Mouse (Mus musculus): ENCODE results near the gene Wfdc1. TPM values are rescaled to one million over a fixed set of nuclear protein-coding genes. Genes with fewer than 3 reads are reported as not detected.

Wfdc1 gene
- total RNA-seq, 2 experiments from 2014 or later: not detected

DNA sequence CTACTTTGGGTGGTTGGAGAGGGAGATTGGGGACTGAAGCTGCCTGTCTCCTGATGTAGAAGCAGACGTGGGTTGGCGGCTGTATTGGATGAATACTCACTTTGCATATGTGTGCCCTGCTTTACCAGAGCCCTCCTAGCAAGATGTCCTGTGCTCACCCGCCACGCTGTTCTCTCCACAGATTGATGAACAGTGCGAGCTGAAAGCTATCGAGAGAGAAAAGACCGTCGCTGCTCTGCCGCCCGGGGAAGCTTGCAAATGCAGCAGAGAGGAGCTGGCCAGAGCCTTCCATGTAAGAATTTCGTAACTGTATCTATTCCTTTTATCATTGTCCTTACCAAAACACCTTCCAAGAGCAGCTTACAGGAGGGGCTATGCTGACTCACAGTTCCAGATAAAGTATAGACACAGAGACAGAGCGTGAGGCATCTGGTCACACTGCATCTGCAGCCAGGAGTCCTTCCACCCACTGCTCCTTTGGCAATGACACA, 52.9 kb downstream of the Wfdc1 start:
- ATAC-seq (replicated peaks; ENCODE audit: low FRiP score, low TSS enrichment, poor library complexity, severe bottlenecking): no peak; the same call in 1 of the 2 replicates

DNA sequence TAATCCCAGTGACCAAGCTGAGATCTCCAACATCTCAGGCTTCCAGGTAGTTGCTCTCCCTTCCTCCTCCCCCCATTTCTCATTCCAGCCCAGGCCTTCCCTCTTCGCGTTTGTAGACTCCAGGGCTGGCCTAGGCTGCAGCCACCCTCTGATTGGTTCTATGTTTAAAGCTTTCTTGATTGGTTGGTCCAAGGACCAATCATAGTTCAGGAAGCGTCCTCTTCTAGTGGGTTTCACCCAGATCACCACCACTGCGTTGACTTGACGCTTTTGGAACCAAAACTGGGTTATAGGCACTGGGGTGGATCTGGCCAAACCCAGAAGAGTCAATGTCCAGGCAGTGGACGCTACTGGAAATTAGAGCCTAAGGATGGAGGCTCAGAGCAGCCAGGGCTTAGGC, 56.2 kb downstream of the Wfdc1 start:
- ATAC-seq (replicated peaks; ENCODE audit: low FRiP score, low TSS enrichment, poor library complexity, severe bottlenecking): no peak

DNA sequence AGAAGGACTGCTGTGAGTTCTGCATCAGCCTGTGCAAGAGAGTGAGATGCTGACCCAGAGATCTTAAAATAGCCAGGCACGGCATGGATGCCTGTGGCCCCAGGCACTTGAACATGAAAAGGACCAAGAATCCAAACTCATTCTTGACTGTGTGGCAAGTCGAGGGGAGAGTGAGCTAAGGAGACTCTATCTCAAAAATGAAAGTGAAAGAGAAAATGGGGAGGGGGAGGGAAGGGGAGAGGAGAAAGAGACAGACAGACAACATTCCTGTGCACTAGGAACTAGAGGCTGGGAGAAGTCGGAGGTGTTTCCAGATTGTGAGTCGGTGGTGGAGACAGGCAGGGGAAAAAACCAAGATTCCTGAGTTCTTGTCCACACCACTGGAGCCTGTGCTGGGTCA, 57.5 kb downstream of the Wfdc1 start:
- ATAC-seq (replicated peaks; ENCODE audit: low FRiP score, low TSS enrichment, poor library complexity, severe bottlenecking): no peak

DNA sequence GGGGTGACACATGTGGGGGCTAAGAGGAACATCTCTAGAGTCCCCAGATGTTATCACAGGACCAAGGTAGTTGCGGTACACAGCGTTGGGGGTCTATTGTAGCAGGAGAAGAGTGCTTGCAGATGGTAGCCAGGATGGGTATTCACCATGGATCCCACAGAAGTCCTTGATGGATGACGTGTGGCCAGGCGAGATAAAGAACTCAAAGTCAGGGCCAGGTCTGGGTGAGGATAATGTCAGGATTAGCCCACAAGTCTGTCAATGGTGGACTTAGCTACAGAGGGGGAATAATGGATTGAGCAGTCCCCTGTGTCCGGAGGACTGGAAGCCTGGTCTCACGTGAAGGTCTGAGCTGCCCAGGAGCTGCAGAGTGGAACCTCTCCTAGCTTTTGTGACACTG, 58.4 kb downstream of the Wfdc1 start:
- no peak for ATAC-seq (replicated peaks; ENCODE audit: low FRiP score, low TSS enrichment, poor library complexity, severe bottlenecking)

DNA sequence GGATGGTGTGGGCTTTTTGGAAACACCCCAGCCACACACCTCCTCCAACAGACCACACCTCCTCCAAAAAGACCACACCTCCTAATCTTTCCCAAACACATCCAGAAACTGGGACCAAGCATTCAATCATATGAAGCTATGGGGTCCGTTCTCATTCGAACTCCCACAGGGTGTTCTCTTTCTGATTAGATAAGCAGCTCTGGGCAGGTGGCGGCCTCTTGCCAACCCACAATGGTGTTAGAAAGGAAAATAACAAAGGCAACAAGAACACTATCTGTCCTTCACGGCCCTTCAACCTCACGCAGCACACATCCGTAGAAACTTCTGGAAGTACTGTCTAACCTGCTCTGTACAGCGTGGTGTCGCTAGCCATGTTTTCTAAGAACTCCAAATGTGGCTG, 60.9 kb downstream of the Wfdc1 start:
- ATAC-seq (replicated peaks; ENCODE audit: low FRiP score, low TSS enrichment, poor library complexity, severe bottlenecking): peak; percentile 89

DNA sequence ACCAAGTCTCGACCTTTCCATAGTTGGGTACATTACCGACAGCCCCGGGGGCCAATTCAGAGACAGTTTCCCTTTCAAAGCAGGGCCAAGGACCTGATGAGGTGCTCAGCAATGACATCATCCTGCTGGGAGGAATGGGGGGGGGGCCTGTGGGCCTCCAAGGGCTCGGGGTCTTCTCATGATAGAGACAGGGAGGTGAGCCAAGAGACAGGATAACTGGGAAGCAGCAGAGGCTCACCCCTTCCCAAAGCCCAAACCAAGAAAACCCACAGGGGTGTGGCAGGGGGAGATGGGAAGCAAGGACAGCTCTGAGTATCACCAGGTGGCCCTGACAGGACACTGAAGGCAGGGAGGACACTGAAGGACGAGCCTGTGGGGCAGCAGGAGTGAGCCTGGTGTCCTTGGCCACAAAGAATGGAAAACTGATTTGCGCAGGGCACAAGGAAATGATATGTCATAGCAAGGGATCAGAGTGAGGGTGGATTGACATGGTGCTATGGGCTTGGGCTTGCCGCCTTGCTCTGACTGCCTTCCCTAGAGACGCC, 62.3 kb downstream of the Wfdc1 start:
- no peak for ATAC-seq (replicated peaks; ENCODE audit: low FRiP score, low TSS enrichment, poor library complexity, severe bottlenecking)

DNA sequence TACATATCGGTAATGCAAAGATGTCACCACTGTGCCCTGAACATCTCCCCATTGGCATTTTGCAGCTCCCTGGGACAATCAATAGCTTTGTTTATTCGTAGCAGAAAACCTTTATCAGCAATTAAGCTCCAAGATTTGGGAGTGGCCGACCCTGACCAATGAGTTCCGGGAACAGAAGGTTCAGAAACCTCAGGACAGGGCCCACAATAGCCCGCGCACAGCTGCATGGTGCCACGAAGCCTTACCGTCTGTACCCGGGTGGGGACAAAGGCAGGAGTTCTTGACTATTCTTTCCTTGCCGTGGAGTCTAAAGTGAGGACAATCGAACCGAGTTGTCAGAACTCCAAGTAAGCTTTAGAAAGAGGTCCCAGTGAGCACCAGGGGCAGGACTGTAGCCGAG, 65.9 kb downstream of the Wfdc1 start:
- ATAC-seq (replicated peaks; ENCODE audit: low FRiP score, low TSS enrichment, poor library complexity, severe bottlenecking): no peak

DNA sequence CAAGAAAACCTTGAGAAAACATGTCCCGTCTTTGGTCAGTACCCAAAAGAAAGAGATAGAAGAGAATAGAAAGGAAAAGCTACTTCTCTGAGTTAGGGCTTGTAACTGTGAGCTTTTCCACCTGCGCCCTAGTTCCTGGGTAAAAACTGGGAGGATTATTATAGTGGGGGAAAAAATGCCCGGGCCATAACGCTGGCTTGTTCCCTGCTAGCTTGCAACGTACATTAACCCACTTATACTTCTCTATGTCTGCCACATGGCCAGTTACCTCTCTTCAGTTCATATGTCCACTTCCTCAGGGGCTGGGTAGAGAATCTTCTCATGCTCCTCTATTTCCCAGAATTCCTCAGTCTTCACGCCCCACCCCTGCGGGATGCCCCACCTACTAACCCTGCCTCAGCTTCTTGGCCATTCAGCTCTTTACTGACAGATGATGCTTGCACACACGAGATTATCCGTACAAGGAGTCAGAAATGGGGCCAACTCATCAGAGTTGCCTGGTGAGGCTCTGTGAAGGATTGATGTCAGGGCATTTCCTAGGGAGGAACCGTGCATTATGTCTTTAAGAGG, 70.3 kb downstream of the Wfdc1 start:
- ATAC-seq (replicated peaks; ENCODE audit: low FRiP score, low TSS enrichment, poor library complexity, severe bottlenecking): no peak

DNA sequence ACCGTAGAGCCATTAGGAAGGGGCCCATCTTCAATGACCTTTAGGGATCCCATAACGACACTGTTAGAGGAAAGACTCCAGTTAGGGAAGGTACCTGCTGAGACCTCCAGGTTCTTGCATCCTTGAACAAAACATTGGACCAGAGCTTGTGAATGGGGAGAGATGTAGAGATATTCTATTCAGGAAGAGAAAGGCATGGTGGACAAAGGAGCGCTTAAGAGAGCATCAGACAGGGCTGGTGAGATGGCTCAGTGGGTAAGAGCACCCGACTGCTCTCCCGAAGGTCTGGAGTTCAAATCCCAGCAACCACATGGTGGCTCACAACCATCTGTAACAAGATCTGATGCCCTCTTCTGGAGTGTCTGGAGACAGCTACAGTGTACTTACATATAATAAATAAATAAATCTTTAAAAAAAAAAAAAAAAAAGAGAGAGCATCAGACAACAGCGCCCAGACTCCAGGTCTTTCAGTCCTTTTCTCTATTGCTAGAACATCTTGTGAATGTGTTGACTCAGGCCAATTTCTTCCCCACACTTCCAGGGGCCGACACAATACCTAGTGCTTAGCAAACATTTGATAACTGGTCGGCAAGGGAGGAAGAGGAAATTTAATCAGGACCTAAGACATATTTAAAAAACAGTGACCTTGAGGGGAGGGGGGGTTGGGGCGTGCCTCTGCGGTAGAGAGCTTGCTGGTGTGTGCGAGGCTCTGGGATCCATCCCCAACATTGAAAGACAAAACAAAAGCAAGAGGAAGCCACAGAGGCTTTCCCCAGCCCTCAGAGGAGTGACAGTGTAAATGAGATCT, 71.1 kb downstream of the Wfdc1 start:
- no peak for ATAC-seq (replicated peaks; ENCODE audit: low FRiP score, low TSS enrichment, poor library complexity, severe bottlenecking)

Other genes with a start within 250 kb of the Wfdc1 start
- 0.15 TPM in 1 of 2 replicates, not detected in the other for gene Osgin1, start 232.2 kb upstream of the Wfdc1 start, total RNA-seq (2014; fragmentation: Nextera tagmentation)
- gene Osgin1, start 232.2 kb upstream of the Wfdc1 start, total RNA-seq (2017): not detected in 2 replicates
- gene Necab2, start 219.6 kb upstream of the Wfdc1 start, total RNA-seq (2014; fragmentation: Nextera tagmentation): not detected in 2 replicates
- gene Necab2, start 219.6 kb upstream of the Wfdc1 start, total RNA-seq (2017): not detected in 2 replicates
- not detected in 2 replicates for gene Slc38a8, start 164.7 kb upstream of the Wfdc1 start, total RNA-seq (2014; fragmentation: Nextera tagmentation)
- 0.38 TPM in 1 of 2 replicates, not detected in the other for gene Slc38a8, start 164.7 kb upstream of the Wfdc1 start, total RNA-seq (2017)
- 58.2 and 97.1 TPM in 2 replicates for gene Mbtps1, start 107.6 kb upstream of the Wfdc1 start, total RNA-seq (2014; fragmentation: Nextera tagmentation)
- 35.4 and 36.7 TPM in 2 replicates for gene Mbtps1, start 107.6 kb upstream of the Wfdc1 start, total RNA-seq (2017)
- gene Hsdl1, start 91.2 kb upstream of the Wfdc1 start, total RNA-seq (2014; fragmentation: Nextera tagmentation): 22.6 and 32.0 TPM in 2 replicates
- 36.1 and 52.6 TPM in 2 replicates for gene Hsdl1, start 91.2 kb upstream of the Wfdc1 start, total RNA-seq (2017)
- gene Dnaaf1, start 91.1 kb upstream of the Wfdc1 start, total RNA-seq (2014; fragmentation: Nextera tagmentation): 0.24 TPM in 1 of 2 replicates, not detected in the other
- 0.38 TPM in 1 of 2 replicates, not detected in the other for gene Dnaaf1, start 91.1 kb upstream of the Wfdc1 start, total RNA-seq (2017)
- 23.5 and 24.6 TPM in 2 replicates for gene Taf1c, start 61.1 kb upstream of the Wfdc1 start, total RNA-seq (2014; fragmentation: Nextera tagmentation)
- gene Taf1c, start 61.1 kb upstream of the Wfdc1 start, total RNA-seq (2017): 18.5 and 21.8 TPM in 2 replicates
- not detected in 2 replicates for gene Adad2, start 53.6 kb upstream of the Wfdc1 start, total RNA-seq (2014; fragmentation: Nextera tagmentation)
- gene Adad2, start 53.6 kb upstream of the Wfdc1 start, total RNA-seq (2017): not detected in 2 replicates
- not detected in 2 replicates for gene Kcng4, start 30.7 kb upstream of the Wfdc1 start, total RNA-seq (2014; fragmentation: Nextera tagmentation)
- gene Kcng4, start 30.7 kb upstream of the Wfdc1 start, total RNA-seq (2017): not detected in 2 replicates
- not detected in 2 replicates for gene Atp2c2, start 33.6 kb downstream of the Wfdc1 start, total RNA-seq (2014; fragmentation: Nextera tagmentation)
- gene Atp2c2, start 33.6 kb downstream of the Wfdc1 start, total RNA-seq (2017): 0.56 TPM in 1 of 2 replicates, not detected in the other
- 8.5 and 12.4 TPM in 2 replicates for gene Tldc1, start 112.1 kb downstream of the Wfdc1 start, total RNA-seq (2014; fragmentation: Nextera tagmentation)
- 5.7 and 11.5 TPM in 2 replicates for gene Tldc1, start 112.1 kb downstream of the Wfdc1 start, total RNA-seq (2017)
- gene Cotl1, start 174.2 kb downstream of the Wfdc1 start, total RNA-seq (2014; fragmentation: Nextera tagmentation): 24.4 and 63.9 TPM in 2 replicates
- 30.4 and 44.2 TPM in 2 replicates for gene Cotl1, start 174.2 kb downstream of the Wfdc1 start, total RNA-seq (2017)
- 2.2 and 4.4 TPM in 2 replicates for gene Klhl36, start 195.9 kb downstream of the Wfdc1 start, total RNA-seq (2014; fragmentation: Nextera tagmentation)
- gene Klhl36, start 195.9 kb downstream of the Wfdc1 start, total RNA-seq (2017): 3.2 and 5.6 TPM in 2 replicates
- gene Usp10, start 244.0 kb downstream of the Wfdc1 start, total RNA-seq (2014; fragmentation: Nextera tagmentation): 211 and 258 TPM in 2 replicates
- gene Usp10, start 244.0 kb downstream of the Wfdc1 start, total RNA-seq (2017): 78.8 and 80.2 TPM in 2 replicates
- 7.3 and 11.4 TPM in 2 replicates for gene Gm20388, start 244.5 kb downstream of the Wfdc1 start, total RNA-seq (2014; fragmentation: Nextera tagmentation)
- 17.9 and 18.1 TPM in 2 replicates for gene Gm20388, start 244.5 kb downstream of the Wfdc1 start, total RNA-seq (2017)

All from megakaryocyte-erythroid progenitor cell, adult 5-6 weeks (primary cell).